Mouse (Mus musculus) layer of hippocampus, adult 9-10 months (tissue): ENCODE measurements at regions not wholly inside any gene's neighbourhood (a gene's known extent, or its start where the extent isn't known, plus 50 kb on each side); places are given as distances from the start of the nearest gene placed in this dataset.
"Not testable (repeated sequence)": the region's sequence is repeated elsewhere in the genome, so short reads cannot be mapped to it uniquely, and the experiment has no call there.

Source experiments
- DNase-seq: peaks from one replicate; pipeline ENCODE4 v3.0.0; 2022; ENCODE audit warnings: low spot score

DNA sequence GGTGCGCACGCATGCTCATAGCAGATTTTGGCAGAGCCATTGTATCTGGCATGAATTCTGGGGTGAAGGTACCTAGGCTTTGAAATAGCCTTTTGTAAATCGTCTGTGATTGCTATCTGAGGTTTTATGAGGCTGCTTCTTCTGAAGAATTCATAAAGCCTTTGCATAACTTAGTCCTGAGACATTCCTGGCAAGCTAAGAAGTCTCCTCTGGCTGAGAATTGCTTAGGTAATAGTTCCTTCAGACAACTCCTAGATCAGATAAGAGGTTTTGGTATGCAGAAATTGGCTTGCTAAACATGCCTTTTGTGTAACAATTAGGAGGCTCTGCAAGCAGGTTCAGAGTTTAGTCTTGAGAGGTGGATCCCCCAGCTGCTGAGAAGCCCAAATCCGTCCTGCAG, 82.7 kb downstream of the Pmp22 start:
- no peak for DNase-seq

DNA sequence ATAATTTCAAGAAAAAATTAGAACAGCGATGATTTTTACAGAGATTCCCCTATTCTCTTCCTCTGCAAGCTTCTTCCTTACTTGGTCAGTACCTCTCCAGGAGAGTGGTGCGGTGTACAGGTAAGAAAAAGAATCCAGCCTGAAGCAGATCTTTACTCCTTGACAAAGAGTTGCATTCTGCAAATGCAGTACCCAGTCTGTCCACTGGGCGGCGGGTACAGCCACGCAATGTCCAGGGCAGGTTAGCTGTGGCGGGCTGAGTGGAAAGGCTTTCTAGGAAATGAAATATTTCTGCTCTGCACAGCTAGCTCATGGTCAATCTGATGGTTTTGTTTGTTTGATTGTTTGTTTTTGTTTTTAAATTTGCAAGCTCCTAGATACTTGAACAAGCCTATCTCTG, 84.3 kb downstream of the Pmp22 start:
- DNase-seq: peak; percentile 47

DNA sequence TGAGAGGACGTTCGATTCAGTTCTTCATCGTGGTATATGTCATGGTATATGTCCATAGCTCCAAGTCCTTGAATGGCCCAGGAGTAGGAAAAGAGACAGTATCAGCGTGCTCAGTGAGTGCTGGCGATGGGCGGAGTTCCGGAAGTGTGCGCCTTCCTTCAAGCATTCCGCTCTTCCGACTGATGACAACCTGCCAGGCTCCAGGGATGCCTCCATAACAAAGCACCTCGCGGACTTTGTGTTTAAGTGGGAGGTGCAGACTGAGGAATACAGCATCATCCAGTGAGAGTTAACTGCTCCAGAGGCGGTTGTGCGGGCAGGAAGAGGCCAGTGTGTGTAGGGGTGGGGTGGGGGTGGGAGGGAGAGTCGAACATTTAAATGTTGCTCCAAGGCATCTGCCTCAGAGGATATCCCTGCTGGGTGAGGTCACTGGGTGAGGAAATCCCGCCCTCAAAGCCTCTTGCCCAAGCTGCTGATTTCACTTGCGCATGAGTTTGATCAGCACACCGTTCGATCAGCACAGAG, 85.2 kb downstream of the Pmp22 start:
- DNase-seq: no peak

GRCm38 (mm10) chr11:63215993-63216392, 87.2 kb downstream of the Pmp22 start:
- DNase-seq: no peak

DNA sequence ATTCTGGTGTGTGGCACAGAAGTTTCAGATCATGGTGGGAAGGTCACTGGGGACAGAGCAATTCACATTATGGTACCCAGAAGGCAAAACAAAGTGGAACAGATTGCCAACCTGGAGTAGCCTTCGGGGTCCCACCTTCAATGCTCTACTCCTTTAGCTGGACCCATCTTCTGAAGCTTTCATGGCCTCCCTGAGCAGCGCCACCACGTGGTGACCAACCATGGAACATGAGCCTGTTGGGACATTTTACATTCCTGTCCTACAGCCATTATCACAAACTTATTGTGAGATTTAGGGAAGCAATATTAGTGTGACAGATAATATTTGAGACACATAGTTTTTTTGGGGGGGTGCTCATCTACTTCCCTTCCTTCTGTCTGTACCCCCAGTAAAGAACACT, 88.3 kb downstream of the Pmp22 start:
- DNase-seq: no peak

GRCm38 (mm10) chr11:63226471-63226870, 97.7 kb downstream of the Pmp22 start:
- DNase-seq: no peak

- no peak for DNase-seq
These were observed 102.0 kb downstream of the Pmp22 start for GRCm38 (mm10) chr11:63230786-63231185.

DNA sequence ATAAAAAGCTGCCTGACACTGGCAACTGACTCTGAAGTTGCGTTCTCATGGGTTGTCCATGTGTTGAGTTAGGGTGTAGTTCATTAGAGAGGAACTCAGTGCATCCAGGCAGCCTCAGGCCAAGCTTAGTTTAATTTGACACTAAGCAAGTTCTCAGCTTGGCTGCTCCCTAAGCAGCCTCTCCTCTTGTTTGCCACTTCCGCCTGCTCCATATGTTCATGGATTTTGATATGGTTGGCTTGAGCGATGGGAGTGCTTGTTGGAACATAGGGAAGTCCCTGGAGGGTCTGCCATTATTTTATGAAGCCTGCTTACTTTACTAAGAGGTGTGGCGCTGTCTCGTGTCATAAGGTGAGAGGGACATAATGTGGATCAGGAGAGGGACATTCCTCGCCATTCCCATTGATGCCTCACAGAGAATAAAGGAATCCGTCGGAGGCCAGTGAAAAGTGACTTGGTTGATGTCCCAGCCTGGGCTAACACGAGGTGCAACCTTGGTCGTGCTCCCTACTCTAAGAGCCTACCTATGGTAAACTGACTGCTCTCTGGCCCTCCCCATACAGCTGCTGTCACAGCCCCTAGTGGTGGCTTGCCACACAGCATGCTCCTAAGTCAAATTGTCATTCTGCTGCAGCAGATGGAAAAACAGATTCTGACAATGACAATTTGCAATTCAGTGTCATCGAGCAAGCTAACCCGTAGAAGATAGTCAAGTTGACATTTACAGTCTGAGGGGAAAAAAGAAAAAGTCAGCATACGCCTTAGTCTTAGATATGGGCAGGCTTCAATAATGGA, 104.6 kb downstream of the Pmp22 start:
- DNase-seq: no peak

GRCm38 (mm10) chr11:63234481-63234880, 105.7 kb downstream of the Pmp22 start:
- DNase-seq: no peak

GRCm38 (mm10) chr11:63238655-63239054, 109.9 kb downstream of the Pmp22 start:
- DNase-seq: no peak

- DNase-seq: no peak
These were observed 115.2 kb downstream of the Pmp22 start for GRCm38 (mm10) chr11:63243906-63244416.

GRCm38 (mm10) chr11:63245041-63245440, 116.3 kb downstream of the Pmp22 start:
- no peak for DNase-seq

DNA sequence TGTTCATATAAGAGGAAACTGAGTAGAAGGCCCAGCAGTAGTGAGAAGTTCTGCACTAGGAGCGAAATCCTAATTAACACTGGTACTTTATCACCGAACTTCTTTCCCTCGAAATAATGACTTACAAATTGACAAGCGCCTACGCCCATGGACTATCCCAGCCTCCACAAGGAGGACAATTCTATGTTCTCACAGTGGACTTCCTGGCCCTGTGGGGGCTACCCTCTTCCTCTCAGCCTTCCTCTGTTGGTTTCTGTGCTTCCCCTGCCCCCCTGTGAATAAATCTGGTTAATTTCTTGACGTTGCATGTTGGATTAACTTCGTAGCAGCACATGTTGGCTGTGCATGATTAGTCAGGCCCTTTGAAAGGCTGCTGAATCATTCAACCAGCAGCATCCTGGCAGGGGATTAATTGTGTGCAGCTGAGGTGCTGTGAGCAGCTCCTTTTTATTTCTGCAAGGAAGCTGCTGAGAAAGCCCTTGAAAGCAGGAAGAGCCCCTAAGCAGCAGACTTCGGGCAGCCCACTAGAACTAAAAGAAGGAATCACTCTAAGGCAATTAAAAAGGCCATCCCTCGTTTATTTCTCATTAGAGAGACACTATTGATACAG, 117.4 kb downstream of the Pmp22 start:
- DNase-seq: no peak

- no peak for DNase-seq
These were observed 123.5 kb downstream of the Pmp22 start for GRCm38 (mm10) chr11:63252012-63252856.

DNA sequence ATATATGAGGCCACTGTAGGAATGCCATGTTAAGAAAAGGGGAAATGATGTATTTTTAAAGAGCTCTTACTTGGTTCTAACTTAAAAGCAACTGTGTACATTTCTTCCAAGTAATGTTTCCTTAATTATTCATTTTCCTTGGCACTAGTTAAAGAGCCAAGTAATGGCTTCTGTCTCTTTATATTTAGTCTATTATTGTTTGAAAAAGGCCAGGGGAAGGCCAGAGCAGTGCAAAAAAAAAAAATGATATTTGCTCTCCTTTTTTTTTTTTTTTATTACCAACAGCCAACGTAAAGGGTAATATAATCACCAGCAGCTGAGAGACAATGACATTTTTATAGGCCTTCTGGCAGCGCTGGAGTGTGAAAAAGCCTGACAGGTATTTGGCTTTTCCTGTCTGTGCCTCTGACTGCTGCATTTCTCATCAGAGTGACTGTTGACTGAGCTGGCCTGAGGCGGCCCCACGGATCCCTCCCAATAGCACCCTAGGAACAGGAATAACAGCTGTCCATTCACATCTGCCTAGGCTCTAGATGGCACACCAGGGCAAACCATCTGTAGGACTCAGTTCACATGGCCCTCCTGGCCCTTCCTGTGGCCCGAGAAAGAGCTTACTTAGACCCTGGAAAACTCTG, 124.3 kb downstream of the Pmp22 start:
- DNase-seq: no peak

DNA sequence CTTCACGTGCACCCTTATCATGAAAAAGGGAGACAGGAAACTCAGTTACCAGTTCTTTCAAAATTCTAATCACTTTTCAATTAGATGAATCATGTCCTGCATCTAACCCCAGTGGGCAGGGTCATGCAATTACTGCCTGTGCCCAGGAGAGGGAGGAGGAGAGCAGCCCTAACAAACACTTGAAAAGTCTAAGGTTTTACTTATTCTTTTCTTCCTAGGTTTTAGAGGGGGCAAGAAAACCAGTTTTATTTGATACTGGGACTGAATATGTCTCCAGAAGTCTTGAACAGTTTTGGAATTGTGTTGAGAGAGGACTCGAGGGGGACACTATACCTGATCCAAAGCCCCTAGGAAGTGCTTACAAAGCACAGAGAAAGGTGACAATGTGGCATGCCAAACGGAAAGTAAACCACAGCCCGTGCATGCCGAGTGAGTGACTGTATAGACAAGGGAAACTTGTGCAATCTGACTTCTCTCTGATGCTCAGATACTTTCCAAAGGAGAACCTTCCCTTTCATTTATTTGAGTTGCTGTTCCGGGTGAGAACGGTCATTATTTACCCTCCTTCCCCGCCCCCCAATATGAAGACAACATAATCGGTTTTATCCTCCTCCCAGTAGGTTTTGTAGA, 135.8 kb downstream of the Pmp22 start:
- DNase-seq: no peak

- DNase-seq: not testable (repeated sequence)
These were observed 137.5 kb downstream of the Pmp22 start for GRCm38 (mm10) chr11:63266290-63266689.

GRCm38 (mm10) chr11:63276641-63277040, 147.9 kb downstream of the Pmp22 start:
- DNase-seq: no peak

DNA sequence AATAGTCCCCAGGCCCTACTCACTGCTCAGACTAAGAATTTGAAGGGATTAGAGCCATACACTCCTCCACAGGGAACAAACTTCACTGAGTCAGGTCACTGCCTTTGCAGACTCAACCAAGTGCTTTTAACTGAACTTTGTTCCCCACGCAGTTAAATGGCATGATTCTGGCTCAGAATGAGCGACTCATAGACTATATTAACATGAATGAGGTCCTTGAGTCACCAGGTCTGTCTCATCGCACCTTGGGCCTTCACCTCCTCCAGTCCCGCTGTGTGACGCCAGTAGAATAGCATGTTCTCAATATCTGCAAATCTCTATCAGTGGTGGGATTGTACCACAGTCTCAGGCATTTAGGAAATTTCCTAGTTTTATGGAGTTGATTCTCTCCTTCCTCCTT, 153.1 kb downstream of the Pmp22 start:
- no peak for DNase-seq

- DNase-seq: no peak
These were observed 153.8 kb downstream of the Pmp22 start for GRCm38 (mm10) chr11:63282541-63282940.

GRCm38 (mm10) chr11:63286026-63286425, 157.2 kb downstream of the Pmp22 start:
- no peak for DNase-seq
